In the genomic region with DNA sequence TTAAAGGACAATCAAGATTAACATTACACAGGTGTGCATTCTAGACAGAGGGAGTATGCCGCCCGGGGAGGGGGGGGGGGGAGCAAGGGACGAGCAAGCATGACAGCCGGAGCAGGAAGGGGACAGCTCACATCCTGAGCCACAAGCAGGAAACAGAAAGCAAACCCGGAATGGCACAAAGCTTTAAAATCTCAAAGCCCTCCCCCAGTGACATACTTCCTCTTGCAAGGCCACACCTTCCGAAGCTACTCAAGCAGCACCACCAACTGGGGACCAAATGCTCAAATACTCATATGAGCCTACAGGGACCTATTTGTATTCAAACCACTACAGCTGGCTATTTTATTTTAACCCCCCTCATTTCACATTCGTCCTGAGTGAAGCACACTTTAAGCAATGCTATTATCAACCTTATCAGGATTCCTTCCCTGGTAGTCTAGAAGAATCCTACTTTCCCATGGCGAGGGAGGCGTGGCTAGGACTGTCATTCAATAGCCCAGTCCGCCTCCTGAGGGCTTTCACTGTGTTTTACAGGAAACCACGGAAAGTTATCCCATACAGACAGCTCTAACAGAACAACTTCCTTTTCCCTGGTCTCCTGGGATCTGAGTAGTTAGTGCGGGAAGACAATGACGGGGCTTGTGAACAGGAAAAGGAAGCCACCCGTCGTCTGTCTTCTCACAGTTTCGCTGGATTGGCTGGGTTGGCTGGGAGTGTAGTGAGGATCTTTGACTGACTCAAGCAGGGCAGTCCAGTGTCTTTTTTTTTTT, we compare ENCODE assay signal across 8 mouse cellular contexts.
A peak's percentile ranks its signal among the peaks of the same experiment; 100 is the strongest.
DNase-seq lines count a peak whose midpoint lies in the region; ATAC-seq and TF ChIP-seq lines count a peak whose summit lies in the region.

No protein-coding gene starts in this region.

- ATAC-seq in embryonic facial prominence, embryonic 15.5 days (ENCODE audit: insufficient number of reproducible peaks, low FRiP score, low TSS enrichment, low read depth), result peak; percentile 41
- ATAC-seq in intestine, embryonic 15.5 days, result 0 out of 2 replicates have a peak, but pooled peaks have one; percentile 10
- peak; percentile 88 for ATAC-seq in lung, postnatal 0 days

- H3K9me3 ChIP-seq in embryonic facial prominence, embryonic 15.5 days (replicated peaks), result no peaks in the 10 kb centered on the region
- no peaks in the 10 kb centered on the region for H3K9me3 ChIP-seq in intestine, embryonic 15.5 days
- H3K9me3 ChIP-seq in lung, postnatal 0 days (ENCODE audit: low read length), result no peaks in the 10 kb centered on the region

- WGBS in embryonic facial prominence, embryonic 15.5 days, result 40% methylated on average over 16 of the region's 16 CpGs
- WGBS in intestine, embryonic 15.5 days, result 56% methylated on average over 16 of the region's 16 CpGs
- WGBS in lung, postnatal 0 days, result 51% methylated on average over 16 of the region's 16 CpGs

- no peaks in the 10 kb centered on the region for H3K36me3 ChIP-seq in embryonic facial prominence, embryonic 15.5 days
- no peaks in the 10 kb centered on the region for H3K36me3 ChIP-seq in intestine, embryonic 15.5 days
- no peaks in the 10 kb centered on the region for H3K36me3 ChIP-seq in lung, postnatal 0 days (ENCODE audit: insufficient read depth, low read length)

- peaks cover 10% of the 10 kb centered on the region for H3K4me1 ChIP-seq in embryonic facial prominence, embryonic 15.5 days
- peaks cover 2% of the 10 kb centered on the region; the same call in 1 of the 2 replicates for H3K4me1 ChIP-seq in intestine, embryonic 15.5 days (replicated peaks)
- no peaks in the 10 kb centered on the region for H3K4me1 ChIP-seq in lung, postnatal 0 days (ENCODE audit: insufficient read depth, low read depth, low read length)

- H3K4me3 ChIP-seq in embryonic facial prominence, embryonic 15.5 days (replicated peaks), result no peak overlapping the region
- no peak overlapping the region for H3K4me3 ChIP-seq in intestine, embryonic 15.5 days (replicated peaks)
- H3K4me3 ChIP-seq in lung, postnatal 0 days (ENCODE audit: low read depth, low read length), result no peak overlapping the region

- 0 out of 2 replicates have a peak, but pooled peaks have one; percentile 5 for TF ChIP-seq CTCF in lung, postnatal 0 days (IDR thresholded peaks at IDR 0.05)

- peak; percentile 82 for DNase-seq in ZHBTc4 (ENCODE audit: low read depth, low spot score)
- DNase-seq in lung, postnatal 0 days (ENCODE audit: low spot score), result peak; percentile 73
- DNase-seq in testis, postnatal 14 days (ENCODE audit: low spot score), result no peak
- no peak for DNase-seq in frontal cortex, adult 2 months (ENCODE audit: extremely low spot score in 1 of 2, low spot score in 1 of 2)
- no peak for DNase-seq in gastrocnemius, postnatal 4 days (ENCODE audit: low spot score in 2 of 2)
- DNase-seq in adrenal gland, postnatal 25 days, result no peak

- no peak overlapping the region for H3K9ac ChIP-seq in embryonic facial prominence, embryonic 15.5 days
- no peak overlapping the region for H3K9ac ChIP-seq in intestine, embryonic 15.5 days
- no peak overlapping the region for H3K9ac ChIP-seq in lung, postnatal 0 days (replicated peaks; ENCODE audit: low read depth)

- H3K27ac ChIP-seq in embryonic facial prominence, embryonic 15.5 days (replicated peaks), result 0 out of 2 replicates have a peak overlapping the region, but pooled peaks have one; percentile 35
- no peak overlapping the region for H3K27ac ChIP-seq in intestine, embryonic 15.5 days
- H3K27ac ChIP-seq in lung, postnatal 0 days (ENCODE audit: low read length), result peak overlapping the region; percentile 68; the same call in 1 of the 2 replicates

- no peaks in the 10 kb centered on the region for H3K27me3 ChIP-seq in embryonic facial prominence, embryonic 15.5 days
- H3K27me3 ChIP-seq in intestine, embryonic 15.5 days (replicated peaks), result no peaks in the 10 kb centered on the region
- H3K27me3 ChIP-seq in lung, postnatal 0 days (replicated peaks; ENCODE audit: insufficient read depth, low read length), result no peaks in the 10 kb centered on the region

- H3K4me2 ChIP-seq in embryonic facial prominence, embryonic 15.5 days (replicated peaks), result 0 out of 2 replicates have a peak overlapping the region, but pooled peaks have one; percentile 10
- no peak overlapping the region for H3K4me2 ChIP-seq in intestine, embryonic 15.5 days (replicated peaks)
- peak overlapping the region; percentile 20 for H3K4me2 ChIP-seq in lung, postnatal 0 days (replicated peaks; ENCODE audit: low read depth, low read length)

- peak; percentile 66 for TF ChIP-seq EP300 in lung, postnatal 0 days (IDR thresholded peaks at IDR 0.05)

Comparison
In these comparisons a context has a peak if more than half of its experiments do, and no peak if none do; other contexts are left out.
1. DNase-seq: peak in ZHBTc4 (single experiment) and lung, postnatal 0 days (single experiment); none in testis, postnatal 14 days (single experiment), frontal cortex, adult 2 months (0 of 2), gastrocnemius, postnatal 4 days (0 of 2) and adrenal gland, postnatal 25 days (single experiment).
2. ATAC-seq: peak in every context shown above with its lines; median percentile 88 in lung, postnatal 0 days; 41 in embryonic facial prominence, embryonic 15.5 days; 10 in intestine, embryonic 15.5 days.